Mouse (Mus musculus): ENCODE data around the gene Dnase1l2. TPM values are rescaled to one million over a fixed set of nuclear protein-coding genes. Genes with fewer than 3 reads are reported as not detected.

Dnase1l2 gene
- polyA plus RNA-seq, 1 experiment from 2014 or later: 3.6 TPM

DNA sequence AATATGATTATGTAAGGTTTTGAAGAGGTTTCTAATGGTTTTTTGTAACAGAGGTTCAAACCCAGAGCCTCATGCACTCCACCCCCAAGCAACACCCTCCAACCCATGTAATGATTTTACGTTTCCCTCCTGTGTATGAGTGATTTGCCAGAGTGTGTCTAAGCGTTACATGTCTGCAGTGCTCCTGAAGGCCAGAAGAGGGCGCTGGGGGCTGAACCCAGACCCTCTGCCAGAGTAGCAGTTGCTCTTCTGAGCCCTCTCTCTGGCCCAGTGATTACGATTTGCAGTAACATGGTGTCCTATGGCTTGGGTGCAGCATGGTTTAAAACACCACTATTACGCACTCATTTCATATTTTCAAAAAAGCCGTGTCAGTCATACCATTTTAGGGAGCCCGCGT lies 51.8 kb downstream of the Dnase1l2 start:
- Histone ChIP-seq H3K4me3 (no peak overlapping the region), H3K4me1 (no peaks in the 10 kb centered on the region), H3K9ac (no peak overlapping the region), H3K27me3 (no peaks in the 10 kb centered on the region), H3K4me2 (replicated peaks) (no peak overlapping the region), H3K9me3 (no peaks in the 10 kb centered on the region), H3K27ac (no peak overlapping the region), H3K36me3 (no peaks in the 10 kb centered on the region)
- 64% methylated on average over 8 of the region's 8 CpGs for WGBS
- no peak for ATAC-seq (ENCODE audit: insufficient number of reproducible peaks, insufficient read depth, low FRiP score, low TSS enrichment)

Other genes with a start within 250 kb of the Dnase1l2 start
- 8.7 and 8.9 TPM in 2 replicates for gene Tbc1d24, start 237.5 kb downstream of the Dnase1l2 start, polyA plus RNA-seq (2016; fragmentation: Nextera tagmentation; extraction: Ambion mirVana)
- gene Ntn3, start 233.6 kb downstream of the Dnase1l2 start, polyA plus RNA-seq (2016; fragmentation: Nextera tagmentation; extraction: Ambion mirVana): 20.2 and 20.3 TPM in 2 replicates
- 16.2 and 16.5 TPM in 2 replicates for gene Tedc2, start 222.3 kb downstream of the Dnase1l2 start, polyA plus RNA-seq (2016; fragmentation: Nextera tagmentation; extraction: Ambion mirVana)
- 78.2 and 85.3 TPM in 2 replicates for gene Ccnf, start 191.6 kb downstream of the Dnase1l2 start, polyA plus RNA-seq (2016; fragmentation: Nextera tagmentation; extraction: Ambion mirVana)
- gene Abca17, start 92.0 kb downstream of the Dnase1l2 start, polyA plus RNA-seq (2016; fragmentation: Nextera tagmentation; extraction: Ambion mirVana): 0.23 TPM in 1 of 2 replicates, not detected in the other
- gene Abca3, start 91.2 kb downstream of the Dnase1l2 start, polyA plus RNA-seq (2016; fragmentation: Nextera tagmentation; extraction: Ambion mirVana): 7.8 and 9.6 TPM in 2 replicates
- 336 and 351 TPM in 2 replicates for gene Rnps1, start 28.5 kb downstream of the Dnase1l2 start, polyA plus RNA-seq (2016; fragmentation: Nextera tagmentation; extraction: Ambion mirVana)
- 77.3 and 82.3 TPM in 2 replicates for gene Eci1, start 16.5 kb downstream of the Dnase1l2 start, polyA plus RNA-seq (2016; fragmentation: Nextera tagmentation; extraction: Ambion mirVana)
- 38.4 and 43.2 TPM in 2 replicates for gene E4f1, start 27.2 kb upstream of the Dnase1l2 start, polyA plus RNA-seq (2016; fragmentation: Nextera tagmentation; extraction: Ambion mirVana)
- gene Pgp, start 27.3 kb upstream of the Dnase1l2 start, polyA plus RNA-seq (2016; fragmentation: Nextera tagmentation; extraction: Ambion mirVana): 52.3 and 54.9 TPM in 2 replicates
- 1.7 TPM in 1 of 2 replicates, not detected in the other for gene Bricd5, start 30.8 kb upstream of the Dnase1l2 start, polyA plus RNA-seq (2016; fragmentation: Nextera tagmentation; extraction: Ambion mirVana)
- gene Mlst8, start 36.0 kb upstream of the Dnase1l2 start, polyA plus RNA-seq (2016; fragmentation: Nextera tagmentation; extraction: Ambion mirVana): 32.8 and 35.0 TPM in 2 replicates
- 7.3 and 7.5 TPM in 2 replicates for gene Caskin1, start 45.5 kb upstream of the Dnase1l2 start, polyA plus RNA-seq (2016; fragmentation: Nextera tagmentation; extraction: Ambion mirVana)
- gene Traf7, start 84.8 kb upstream of the Dnase1l2 start, polyA plus RNA-seq (2016; fragmentation: Nextera tagmentation; extraction: Ambion mirVana): 98.5 and 103 TPM in 2 replicates
- 3.6 and 3.7 TPM in 2 replicates for gene Rab26, start 91.1 kb upstream of the Dnase1l2 start, polyA plus RNA-seq (2016; fragmentation: Nextera tagmentation; extraction: Ambion mirVana)
- gene Pkd1, start 106.7 kb upstream of the Dnase1l2 start, polyA plus RNA-seq (2016; fragmentation: Nextera tagmentation; extraction: Ambion mirVana): 26.8 and 29.8 TPM in 2 replicates
- 72.8 and 82.0 TPM in 2 replicates for gene Tsc2, start 189.5 kb upstream of the Dnase1l2 start, polyA plus RNA-seq (2016; fragmentation: Nextera tagmentation; extraction: Ambion mirVana)
- 26.2 and 26.9 TPM in 2 replicates for gene Nthl1, start 189.6 kb upstream of the Dnase1l2 start, polyA plus RNA-seq (2016; fragmentation: Nextera tagmentation; extraction: Ambion mirVana)
- 59.6 and 60.6 TPM in 2 replicates for gene Slc9a3r2, start 207.2 kb upstream of the Dnase1l2 start, polyA plus RNA-seq (2016; fragmentation: Nextera tagmentation; extraction: Ambion mirVana)
- gene Npw, start 215.4 kb upstream of the Dnase1l2 start, polyA plus RNA-seq (2016; fragmentation: Nextera tagmentation; extraction: Ambion mirVana): 0.35 and 0.76 TPM in 2 replicates
- 23.5 and 25.4 TPM in 2 replicates for gene Zfp598, start 226.6 kb upstream of the Dnase1l2 start, polyA plus RNA-seq (2016; fragmentation: Nextera tagmentation; extraction: Ambion mirVana)
- 8.4 and 10.5 TPM in 2 replicates for gene Syngr3, start 246.8 kb upstream of the Dnase1l2 start, polyA plus RNA-seq (2016; fragmentation: Nextera tagmentation; extraction: Ambion mirVana)